ENCODE assay signal across 15 mouse cellular contexts in genomic region chr7:83615815-83616214, GRCm38 (mm10). TPM values are rescaled to one million over a fixed set of nuclear protein-coding genes. Genes with fewer than 3 reads are reported as not detected.
DNase-seq lines count a peak whose midpoint lies in the region; ATAC-seq and TF ChIP-seq lines count a peak whose summit lies in the region.
"Had no signal": no experiment of that assay in that cellular context is flagged by ENCODE, and none has a peak within 500 bp of the region (broad histone marks: within the 10 kb centered on the region; RNA-seq: fewer than 3 reads in every experiment).

No protein-coding gene starts in this region.

- TF ChIP-seq POLR2A in testis, adult 2 months (IDR thresholded peaks at IDR 0.05; ENCODE audit: control insufficient read depth, low read depth, low read length), result no peak
- TF ChIP-seq POLR2A in bone marrow, adult 2 months (IDR thresholded peaks at IDR 0.05; ENCODE audit: borderline replicate concordance, control insufficient read depth, low read depth, low read length), result no peak

- H3K4me1 ChIP-seq in intestine, postnatal 0 days (replicated peaks; ENCODE audit: control insufficient read depth, insufficient read depth, low read length), result no peaks in the 10 kb centered on the region; the same call in 1 of the 2 replicates
- peaks cover 9% of the 10 kb centered on the region; the same call in 1 of the 2 replicates for H3K4me1 ChIP-seq in intestine, embryonic 16.5 days (ENCODE audit: control insufficient read depth, insufficient read depth, low read length)
- no peaks in the 10 kb centered on the region for H3K4me1 ChIP-seq in testis, adult 2 months (ENCODE audit: control insufficient read depth, insufficient read depth, low read length)
- peaks cover 2% of the 10 kb centered on the region; the same call in 1 of the 2 replicates for H3K4me1 ChIP-seq in bone marrow, adult 2 months (ENCODE audit: control insufficient read depth, insufficient read depth, low read length)
- H3K4me1 ChIP-seq: liver, embryonic 13.5 days; megakaryocyte, embryonic 14.5 days; neural tube, embryonic 15.5 days had no signal

- no peaks in the 10 kb centered on the region for H3K9me3 ChIP-seq in intestine, postnatal 0 days (ENCODE audit: control insufficient read depth)
- H3K9me3 ChIP-seq in intestine, embryonic 16.5 days (ENCODE audit: control insufficient read depth, low read length), result no peaks in the 10 kb centered on the region
- H3K9me3 ChIP-seq: liver, embryonic 13.5 days; megakaryocyte, embryonic 14.5 days; neural tube, embryonic 15.5 days had no signal

- ATAC-seq in intestine, postnatal 0 days, result no peak
- ATAC-seq in intestine, embryonic 16.5 days, result no peak
- ATAC-seq: hindbrain, postnatal 0 days had no signal

- no peaks in the 10 kb centered on the region for H3K27me3 ChIP-seq in intestine, postnatal 0 days (replicated peaks; ENCODE audit: control insufficient read depth, insufficient read depth, low read length)
- no peaks in the 10 kb centered on the region for H3K27me3 ChIP-seq in intestine, embryonic 16.5 days (replicated peaks; ENCODE audit: control insufficient read depth, insufficient read depth, low read length)
- no peaks in the 10 kb centered on the region for H3K27me3 ChIP-seq in testis, adult 2 months (ENCODE audit: control insufficient read depth, insufficient read depth, low read length)
- H3K27me3 ChIP-seq in splenic B cell, adult 2 months (ENCODE audit: control insufficient read depth, insufficient read depth, low read length, poor library complexity, severe bottlenecking), result no peaks in the 10 kb centered on the region
- H3K27me3 ChIP-seq: liver, embryonic 13.5 days; neural tube, embryonic 15.5 days had no signal

- DNase-seq in testis, postnatal 10 days (ENCODE audit: low spot score), result no peak
- peak; percentile 42 for DNase-seq in splenic B cell, adult 2 months (ENCODE audit: low read depth, low spot score)
- DNase-seq in Muller cell, postnatal 12 days (ENCODE audit: inconsistent ontology term), result no peak
- no peak for DNase-seq in adrenal gland, postnatal 36 days
- DNase-seq: adrenal gland, postnatal 14 days; heart, postnatal 14 days; kidney, postnatal 10 days; liver, embryonic 13.5 days had no signal

- H3K9ac ChIP-seq in intestine, postnatal 0 days (ENCODE audit: low read depth, low read length), result no peak overlapping the region
- H3K9ac ChIP-seq in intestine, embryonic 16.5 days (ENCODE audit: low read depth, low read length), result no peak overlapping the region
- H3K9ac ChIP-seq: liver, embryonic 13.5 days; neural tube, embryonic 15.5 days had no signal

- no peak overlapping the region for H3K4me2 ChIP-seq in intestine, postnatal 0 days (replicated peaks; ENCODE audit: low read depth)
- H3K4me2 ChIP-seq in intestine, embryonic 16.5 days (ENCODE audit: low read depth, low read length), result no peak overlapping the region
- H3K4me2 ChIP-seq: liver, embryonic 13.5 days; neural tube, embryonic 15.5 days had no signal

- 90% methylated on average over 8 of the region's 8 CpGs for WGBS in intestine, postnatal 0 days
- 92% methylated on average over 8 of the region's 8 CpGs for WGBS in intestine, embryonic 16.5 days
- WGBS in bone marrow, adult 2 months, result 79% methylated on average over 8 of the region's 8 CpGs

- no peak overlapping the region for H3K27ac ChIP-seq in intestine, postnatal 0 days (ENCODE audit: low read depth, low read length)
- H3K27ac ChIP-seq in intestine, embryonic 16.5 days (ENCODE audit: low read length), result no peak overlapping the region
- no peak overlapping the region for H3K27ac ChIP-seq in testis, adult 2 months (ENCODE audit: control insufficient read depth, insufficient read depth, low read depth, low read length)
- H3K27ac ChIP-seq in bone marrow, adult 2 months (ENCODE audit: control insufficient read depth, insufficient read depth, low read depth, low read length, poor library complexity), result no peak overlapping the region
- H3K27ac ChIP-seq: hindbrain, postnatal 0 days; liver, embryonic 13.5 days; neural tube, embryonic 15.5 days had no signal

- no peak overlapping the region for H3K4me3 ChIP-seq in intestine, postnatal 0 days (ENCODE audit: low read depth, low read length)
- no peak overlapping the region for H3K4me3 ChIP-seq in intestine, embryonic 16.5 days (ENCODE audit: low read length)
- H3K4me3 ChIP-seq in testis, adult 2 months (ENCODE audit: control insufficient read depth, low read depth, low read length), result peak overlapping the region; percentile 43; the same call in 1 of the 2 replicates
- no peak overlapping the region for H3K4me3 ChIP-seq in bone marrow, adult 2 months (replicated peaks; ENCODE audit: control insufficient read depth, low read depth, low read length)
- H3K4me3 ChIP-seq: liver, embryonic 13.5 days; megakaryocyte, embryonic 14.5 days; neural tube, embryonic 15.5 days had no signal

- no peaks in the 10 kb centered on the region for H3K36me3 ChIP-seq in intestine, postnatal 0 days (ENCODE audit: control insufficient read depth, insufficient read depth)
- no peaks in the 10 kb centered on the region for H3K36me3 ChIP-seq in intestine, embryonic 16.5 days (ENCODE audit: control insufficient read depth, insufficient read depth, low read length)
- no peaks in the 10 kb centered on the region for H3K36me3 ChIP-seq in testis, adult 2 months (ENCODE audit: control insufficient read depth, insufficient read depth, low read length)
- no peaks in the 10 kb centered on the region for H3K36me3 ChIP-seq in splenic B cell, adult 2 months (ENCODE audit: control insufficient read depth, insufficient read depth, low read length, poor library complexity, severe bottlenecking)
- H3K36me3 ChIP-seq: liver, embryonic 13.5 days; neural tube, embryonic 15.5 days had no signal

- peak; percentile 38 for TF ChIP-seq CTCF in intestine, postnatal 0 days (IDR thresholded peaks at IDR 0.05; ENCODE audit: low read depth)
- peak; percentile 32; the same call in 1 of the 2 replicates for TF ChIP-seq CTCF in testis, adult 2 months (IDR thresholded peaks at IDR 0.05; ENCODE audit: control insufficient read depth, insufficient read depth, insufficient replicate concordance, low read depth, low read length)
- peak; percentile 51; the same call in 1 of the 2 replicates for TF ChIP-seq CTCF in bone marrow, adult 2 months (IDR thresholded peaks at IDR 0.05; ENCODE audit: control insufficient read depth, insufficient read depth, low read length)

RNA-seq across cellular contexts. Expression of gene Stard5, which starts 15.9 kb away (rescaled TPM):
- polyA plus RNA-seq in intestine, postnatal 0 days (2015; fragmentation: Nextera tagmentation; extraction: Ambion mirVana), result 67.6 and 73.2 TPM in 2 replicates
- 67.7 and 77.3 TPM in 2 replicates for polyA plus RNA-seq in intestine, embryonic 16.5 days (2015; fragmentation: Nextera tagmentation; extraction: Ambion mirVana)
- 4.5 and 4.8 TPM in 2 replicates for polyA plus RNA-seq in testis, adult 2 months (2012; rRNA removed)
- polyA plus RNA-seq in bone marrow, adult 2 months (2011; ENCODE audit: insufficient read depth, insufficient read length, low replicate concordance, missing spikeins), result 6.4 and 9.0 TPM in 2 replicates
- 10 to 100 TPM; 21.2 to 32.8 TPM for total RNA-seq in adrenal gland, postnatal 36 days (2021)

RNA-seq across cellular contexts. Expression of gene Tmc3, which starts 31.1 kb away (rescaled TPM):
- 1.1 and 1.4 TPM in 2 replicates for polyA plus RNA-seq in intestine, postnatal 0 days (2015; fragmentation: Nextera tagmentation; extraction: Ambion mirVana)
- polyA plus RNA-seq in intestine, embryonic 16.5 days (2015; fragmentation: Nextera tagmentation; extraction: Ambion mirVana), result 1.0 and 1.5 TPM in 2 replicates
- 0.33 and 0.42 TPM in 2 replicates for polyA plus RNA-seq in testis, adult 2 months (2012; rRNA removed)
- polyA plus RNA-seq in bone marrow, adult 2 months (2011; ENCODE audit: insufficient read depth, insufficient read length, low replicate concordance, missing spikeins), result 0.65 and 0.86 TPM in 2 replicates
- under 1 TPM; 0.07 to 0.36 TPM for total RNA-seq in adrenal gland, postnatal 36 days (2021)
